Mouse (Mus musculus) liver, embryonic 16.5 days (tissue): ENCODE measurements around the gene Rbm39. TPM values are rescaled to one million over a fixed set of nuclear protein-coding genes. Genes with fewer than 3 reads are reported as not detected.
"Not testable (repeated sequence)": the region's sequence is repeated elsewhere in the genome, so short reads cannot be mapped to it uniquely, and the experiment has no call there.

ENCODE experiments used
- ATAC-seq: fragments of 200-750 bp; cut with Nextera tagmentation; 2 replicates; pipeline ENCODE4 v1.8.0; 2017; ENCODE audit warnings: low read depth, mild to moderate bottlenecking, moderate number of reproducible peaks, moderate library complexity
- H3K27ac ChIP-seq: fragments of 300-500 bp; sonication (generic); 2 replicates; pipeline ENCODE4 v1.5.1; 2014; ENCODE audit warnings: mild to moderate bottlenecking, low read length
- H3K27me3 ChIP-seq: fragments of 300-500 bp; sonication (generic); 2 replicates; pipeline ENCODE4 v1.6.1; 2014; ENCODE audit warnings: low read depth, low read length, mixed read lengths; ENCODE audit not compliant: control insufficient read depth, insufficient read depth
- H3K36me3 ChIP-seq: fragments of 300-500 bp; sonication (generic); 2 replicates; pipeline ENCODE4 v1.6.1; 2014; ENCODE audit warnings: mild to moderate bottlenecking; ENCODE audit not compliant: control insufficient read depth, insufficient read depth
- H3K4me1 ChIP-seq: fragments of 300-500 bp; sonication (generic); 2 replicates; pipeline ENCODE4 v1.6.1; 2014; ENCODE audit warnings: low read depth, low read length, mixed read lengths; ENCODE audit not compliant: control insufficient read depth
- H3K4me2 ChIP-seq: fragments of 300-500 bp; sonication (generic); 2 replicates; pipeline ENCODE4 v1.6.1; 2014; ENCODE audit warnings: low read depth, low read length, mixed read lengths
- H3K4me3 ChIP-seq: fragments of 300-500 bp; sonication (generic); 2 replicates; pipeline ENCODE4 v1.5.1; 2014; ENCODE audit warnings: low read depth, mild to moderate bottlenecking, low read length
- H3K9ac ChIP-seq: fragments of 300-500 bp; sonication (generic); 2 replicates; pipeline ENCODE4 v1.6.1; 2014; ENCODE audit warnings: low read depth, low read length
- H3K9me3 ChIP-seq: fragments of 300-500 bp; sonication (generic); replicated peaks from 2 replicates; pipeline ENCODE4 v1.6.1; 2016; ENCODE audit warnings: low read length; ENCODE audit not compliant: control insufficient read depth
- WGBS: fragments of 180-500 bp; shearing (Covaris S2); extraction: QIAGEN DNeasy Blood & Tissue Kit; methylation state at CpG from one replicate; pipeline ENCODE4 v1.1.7; 2014; ENCODE audit not compliant: insufficient replicate concordance; 5-methylcytosine and 5-hydroxymethylcytosine counted together
- polyA plus RNA-seq: library from polyadenylated mRNA; unstranded; fragments of >200 nt; fragmentation: Nextera tagmentation; extraction: Ambion mirVana; gene quantifications from 2 replicates; pipeline ENCODE4 v1.2.1, GENCODE M21; 2015

Rbm39 gene
- polyA plus RNA-seq, 1 experiment from 2014 or later = 229 TPM

GRCm38 (mm10) chr2:156134161-156134560 is 45.9 kb downstream of the Rbm39 start:
- Histone ChIP-seq H3K36me3 (no peaks in the 10 kb centered on the region; the same call in 1 of the 2 replicates), H3K27ac (no peak overlapping the region), H3K4me1 (no peaks in the 10 kb centered on the region), H3K9me3 (no peaks in the 10 kb centered on the region), H3K4me3 (no peak overlapping the region), H3K27me3 (no peaks in the 10 kb centered on the region), H3K4me2 (no peak overlapping the region), H3K9ac (no peak overlapping the region)
- WGBS = 82% methylated on average over 5 of the region's 5 CpGs
- no peak for ATAC-seq

- no peak for ATAC-seq
- Histone ChIP-seq H3K4me3 (no peak within 1 kb of the TSS), H3K4me1 (no peaks in the 10 kb centered on the region), H3K27me3 (no peaks in the 10 kb centered on the region), H3K9me3 (no peaks in the 10 kb centered on the region), H3K4me2 (no peak within 1 kb of the TSS), H3K9ac (no peak within 1 kb of the TSS), H3K36me3 (peaks cover 7% of the 10 kb centered on the region), H3K27ac (no peak within 1 kb of the TSS)
- WGBS = 88% methylated on average over 5 of the region's 5 CpGs
Measured at GRCm38 (mm10) chr2:156126992-156127391, 53.0 kb downstream of the Rbm39 start, which contains the start of gene Gm28036. Gm28036 (minus strand) TSS chr2:156127092.

DNA sequence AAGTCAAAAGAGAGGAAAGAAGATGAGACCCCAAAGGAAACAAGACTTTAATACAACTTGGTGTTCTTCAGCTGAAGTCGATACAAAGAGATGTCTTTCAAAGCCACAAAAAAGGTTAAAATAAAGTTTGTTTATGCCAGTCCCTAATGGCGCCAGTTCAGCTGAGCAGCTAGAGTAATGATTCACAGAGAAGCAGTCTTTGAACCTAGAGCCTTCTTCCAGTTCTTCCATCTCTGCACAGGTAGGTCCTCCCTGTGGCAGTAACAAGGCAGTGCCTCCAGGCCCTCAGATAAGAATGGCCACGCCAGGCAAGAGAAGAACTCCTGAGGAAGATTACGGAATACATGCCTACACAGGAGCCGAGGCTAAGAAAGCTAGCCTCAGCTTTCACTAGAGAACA is 56.3 kb downstream of the Rbm39 start:
- peaks cover 7% of the 10 kb centered on the region for H3K36me3 ChIP-seq
- H3K27ac ChIP-seq = no peak overlapping the region
- H3K4me2 ChIP-seq = no peak overlapping the region
- WGBS = 68% methylated on average over 5 of the region's 5 CpGs
- H3K4me3 ChIP-seq = no peak overlapping the region
- no peaks in the 10 kb centered on the region for H3K9me3 ChIP-seq
- H3K9ac ChIP-seq = no peak overlapping the region
- ATAC-seq = no peak
- H3K4me1 ChIP-seq = no peaks in the 10 kb centered on the region
- H3K27me3 ChIP-seq = no peaks in the 10 kb centered on the region

DNA sequence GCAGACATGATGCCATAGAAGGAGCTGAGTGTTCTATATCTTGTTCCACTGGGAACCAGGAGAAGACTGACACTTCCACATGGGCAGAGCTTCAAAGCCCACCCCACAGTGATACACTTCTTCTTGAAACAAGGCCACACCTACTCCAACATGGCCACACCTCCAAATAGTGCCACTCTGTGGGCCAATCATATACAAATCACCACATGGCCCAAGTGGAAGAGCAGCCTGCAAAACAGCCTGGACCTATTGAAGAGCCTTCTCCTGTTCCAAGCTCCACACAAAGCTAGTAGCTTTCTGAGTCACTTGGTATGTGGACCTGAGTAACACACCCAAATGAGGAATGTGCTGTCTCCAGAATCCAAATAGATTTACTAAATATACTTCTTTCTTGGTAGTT is 60.5 kb downstream of the Rbm39 start:
- no peaks in the 10 kb centered on the region for H3K27me3 ChIP-seq
- H3K9ac ChIP-seq = no peak overlapping the region
- H3K36me3 ChIP-seq = peaks cover 4% of the 10 kb centered on the region; the same call in 1 of the 2 replicates
- no peak overlapping the region for H3K4me2 ChIP-seq
- no peaks in the 10 kb centered on the region for H3K9me3 ChIP-seq
- no peak overlapping the region for H3K4me3 ChIP-seq
- H3K27ac ChIP-seq = no peak overlapping the region
- no peaks in the 10 kb centered on the region for H3K4me1 ChIP-seq
- no peak for ATAC-seq

DNA sequence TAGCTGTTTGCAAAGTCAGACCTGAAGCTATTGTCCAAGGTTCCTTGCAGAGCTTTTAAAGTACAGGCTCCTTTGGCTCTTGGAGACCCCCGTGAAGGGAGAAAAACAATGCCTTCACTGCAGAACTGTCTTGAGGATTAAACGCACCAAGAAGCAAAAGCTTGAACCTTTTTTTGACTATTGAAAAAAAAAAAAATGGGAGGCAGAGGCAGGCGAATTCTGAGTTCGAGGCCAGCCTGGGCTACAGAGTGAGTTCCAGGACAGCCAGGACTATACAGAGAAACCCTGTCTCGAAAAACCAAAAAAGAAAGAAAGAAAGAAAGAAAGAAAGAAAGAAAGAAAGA is 68.0 kb downstream of the Rbm39 start:
- Histone ChIP-seq H3K4me2 (peak overlapping the region; percentile 81), H3K4me1 (peaks cover 11% of the 10 kb centered on the region), H3K9ac (peak overlapping the region; percentile 80), H3K4me3 (peak overlapping the region; percentile 88), H3K27ac (peak overlapping the region; percentile 72)
- not testable (repeated sequence) for H3K27me3 ChIP-seq, ATAC-seq, H3K36me3 ChIP-seq, H3K9me3 ChIP-seq
- 14% methylated on average over 5 of the region's 5 CpGs for WGBS

- peaks cover 11% of the 10 kb centered on the region for H3K4me1 ChIP-seq
- under 1% methylated on average over 73 of the region's 74 CpGs for WGBS
Measured at GRCm38 (mm10) chr2:156111358-156112079, 68.5 kb downstream of the Rbm39 start, which contains the start of the genes Cpne1 and Rbm12. Cpne1 (minus strand) TSS chr2:156111965. Rbm12 (minus strand) TSS chr2:156111978.

DNA sequence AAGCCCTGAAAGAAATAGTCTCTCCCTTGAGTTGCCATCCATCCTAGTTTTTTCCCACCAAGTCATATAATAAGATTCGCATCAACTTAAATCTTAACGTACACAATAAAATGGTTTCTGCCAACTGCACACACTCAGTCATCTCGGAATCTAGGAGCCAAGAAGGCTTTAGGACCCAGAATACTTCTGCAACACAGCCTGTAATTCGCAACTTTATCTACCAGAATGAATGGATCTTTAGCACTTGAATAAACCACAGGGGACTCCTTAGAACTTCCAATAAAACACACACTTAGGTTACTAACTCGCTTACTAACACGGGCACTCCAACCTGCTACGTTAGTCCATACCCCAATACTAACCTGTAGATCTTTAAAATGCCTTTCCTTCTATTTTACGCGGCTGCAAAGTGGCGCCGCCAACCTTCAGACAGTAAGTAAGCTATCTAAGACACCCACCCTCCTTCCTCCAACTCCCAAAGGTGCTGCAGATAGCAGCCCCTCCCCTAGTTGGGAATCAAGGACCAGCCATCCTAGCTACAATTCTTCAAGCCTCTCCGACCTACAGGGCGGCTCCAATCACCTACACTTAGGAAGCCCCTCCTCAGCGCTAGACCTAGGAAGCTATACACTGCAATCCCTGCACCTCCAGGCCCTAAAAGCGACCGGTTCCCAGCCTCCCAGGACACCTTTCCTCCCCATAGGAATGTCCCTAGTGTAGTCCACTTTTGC is 69.2 kb downstream of the Rbm39 start:
- Histone ChIP-seq H3K27me3 (no peaks in the 10 kb centered on the region), H3K27ac (peak overlapping the region; percentile 72), H3K9ac (peak overlapping the region; percentile 80), H3K4me3 (peak overlapping the region; percentile 88), H3K4me2 (peak overlapping the region; percentile 84), H3K36me3 (peaks cover 2% of the 10 kb centered on the region; the same call in 1 of the 2 replicates), H3K4me1 (peaks cover 11% of the 10 kb centered on the region), H3K9me3 (no peaks in the 10 kb centered on the region)
- 1% methylated on average over 16 of the region's 16 CpGs for WGBS
- peak; percentile 57 for ATAC-seq

More at GRCm38 (mm10) chr2:156111358-156112079, 68.5 kb downstream of the Rbm39 start, which contains the start of the genes Cpne1 and Rbm12:
- Histone ChIP-seq H3K36me3 (peaks cover 2% of the 10 kb centered on the region; the same call in 1 of the 2 replicates), H3K27me3 (no peaks in the 10 kb centered on the region), H3K9ac (peak within 1 kb of the TSS; percentile 80), H3K9me3 (no peaks in the 10 kb centered on the region), H3K4me2 (peak within 1 kb of the TSS; percentile 84), H3K4me3 (peak within 1 kb of the TSS; percentile 88), H3K27ac (peak within 1 kb of the TSS; percentile 72)
- peak; percentile 92 for ATAC-seq
